Mouse (Mus musculus) gastrocnemius, postnatal 4 days (tissue): ENCODE measurements around the gene Maml2. TPM values are rescaled to one million over a fixed set of nuclear protein-coding genes. Genes with fewer than 3 reads are reported as not detected.

ENCODE experiments used
- DNase-seq, 2 experiments: peaks; one replicate each; pipeline ENCODE4 v3.0.0; 2021 to 2022; ENCODE audit warnings: low spot score in 2 of 2, mixed read lengths in 2 of 2
- long read RNA-seq, 2 experiments: library from polyadenylated mRNA; stranded (forward); transcript quantifications; one replicate each; pipeline ENCODE4 v2.0.0; 2021
- total RNA-seq, 2 experiments: library from RNA; stranded (reverse); gene quantifications; 2 replicates each; pipeline ENCODE4 v1.2.3; 2021

The Maml2 gene
- total RNA-seq: 1 to 10 TPM; 8.2 to 8.7 TPM
- long read RNA-seq, experiment 1, partial matches to known transcripts: 0 of 2 reads
- long read RNA-seq, experiment 1, other reads (novel, unspliced or antisense): 1 of 2 reads
- long read RNA-seq, experiment 2, partial matches to known transcripts: 0 of 1 reads
- long read RNA-seq, experiment 2, other reads (novel, unspliced or antisense): 0 of 1 reads

DNA sequence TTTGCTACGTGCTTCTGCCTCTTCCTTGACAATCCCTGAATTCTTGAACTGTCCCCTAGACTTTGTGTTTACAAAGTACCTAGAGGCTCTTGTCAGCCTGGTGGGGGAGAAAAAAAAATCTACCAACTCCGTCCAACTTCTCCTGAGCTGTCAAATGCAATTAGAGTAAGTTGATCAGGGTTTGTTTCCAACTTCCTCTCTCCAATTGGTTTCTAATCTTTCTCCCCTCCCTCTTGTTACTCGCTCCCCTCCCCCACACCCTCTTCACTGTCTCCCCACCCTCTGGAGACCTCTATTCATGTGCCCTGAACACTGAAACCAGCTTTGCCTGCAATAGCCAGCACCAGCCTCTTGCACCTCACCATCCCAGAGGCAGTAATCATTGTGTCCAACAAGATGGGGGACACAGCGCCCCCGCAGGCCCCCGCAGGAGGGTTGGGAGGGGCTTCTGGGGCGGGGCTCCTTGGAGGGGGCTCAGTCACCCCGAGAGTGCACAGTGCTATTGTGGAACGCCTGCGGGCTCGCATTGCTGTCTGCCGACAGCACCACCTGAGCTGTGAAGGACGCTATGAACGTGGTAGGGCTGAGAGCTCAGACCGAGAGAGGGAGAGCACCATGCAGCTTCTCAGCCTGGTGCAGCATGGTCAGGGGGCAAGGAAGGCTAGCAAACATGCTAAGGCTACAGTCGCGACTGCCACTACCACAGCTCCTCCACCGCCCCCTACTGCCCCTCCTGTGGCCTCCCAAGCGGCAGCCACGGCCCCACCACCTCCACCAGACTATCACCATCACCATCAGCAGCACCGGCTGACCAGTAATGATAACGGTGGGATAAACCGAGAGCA lies at the start of gene Maml2:
TSS of gene Maml2 (plus strand) at position 290 of the 845 bp plus-strand sequence.
- peak; percentile 35 to 56 for DNase-seq

DNA sequence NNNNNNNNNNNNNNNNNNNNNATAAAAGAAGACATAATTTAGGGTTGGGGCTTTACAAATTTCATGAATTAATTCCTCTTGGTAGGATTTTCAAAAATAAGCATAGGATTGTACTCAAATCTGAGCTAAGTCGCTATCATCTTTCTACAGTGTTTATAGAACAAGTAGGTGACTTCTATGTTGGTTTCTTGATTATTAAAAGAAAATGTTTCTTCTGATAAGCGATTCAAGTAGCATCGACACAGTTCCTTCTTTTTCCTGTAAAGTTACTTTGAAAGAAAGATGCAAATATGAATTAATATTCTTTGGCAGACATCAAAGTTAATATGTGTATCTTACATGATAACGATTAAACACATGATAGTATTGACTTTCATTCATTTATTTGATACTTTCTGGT lies 49.7 kb upstream of the Maml2 start:
- no peak for DNase-seq

DNA sequence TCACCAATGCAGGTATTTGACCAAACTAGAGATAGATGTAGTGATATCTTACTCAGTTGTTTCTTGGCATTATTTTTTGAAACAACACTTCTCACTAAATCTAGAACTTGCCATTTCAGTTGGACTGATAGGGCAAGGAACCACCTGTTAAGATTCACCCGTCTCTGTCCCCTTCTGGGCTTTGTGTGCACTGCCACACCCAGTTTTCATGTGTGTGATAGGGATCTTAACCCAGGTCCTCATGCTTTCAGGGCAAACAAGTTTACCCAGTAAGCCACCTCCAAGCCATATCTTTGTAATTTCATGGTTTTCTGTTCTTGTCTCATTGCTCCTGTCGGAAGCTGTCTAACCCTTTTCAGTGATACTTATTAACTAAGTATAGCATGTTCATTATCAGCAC lies 46.5 kb upstream of the Maml2 start:
- DNase-seq: no peak

DNA sequence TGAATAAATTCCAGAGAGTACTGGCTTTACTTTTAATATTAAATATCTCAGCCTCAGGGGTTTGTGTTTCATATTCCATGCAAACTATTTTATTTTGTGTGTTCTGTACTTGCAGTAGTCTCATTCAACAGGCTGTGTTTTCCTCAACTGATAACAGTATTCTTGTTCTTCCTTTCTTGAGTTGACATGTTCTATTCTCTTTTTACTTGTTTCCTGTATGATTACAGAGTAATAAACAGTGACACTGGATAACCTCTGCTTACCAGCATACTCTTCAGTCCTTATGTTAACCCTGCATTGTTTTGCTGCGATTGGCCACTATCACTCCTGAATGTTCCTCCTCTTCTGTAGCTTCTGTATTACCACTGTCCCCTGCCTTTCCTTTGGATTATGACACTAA lies 41.0 kb upstream of the Maml2 start:
- DNase-seq: no peak

DNA sequence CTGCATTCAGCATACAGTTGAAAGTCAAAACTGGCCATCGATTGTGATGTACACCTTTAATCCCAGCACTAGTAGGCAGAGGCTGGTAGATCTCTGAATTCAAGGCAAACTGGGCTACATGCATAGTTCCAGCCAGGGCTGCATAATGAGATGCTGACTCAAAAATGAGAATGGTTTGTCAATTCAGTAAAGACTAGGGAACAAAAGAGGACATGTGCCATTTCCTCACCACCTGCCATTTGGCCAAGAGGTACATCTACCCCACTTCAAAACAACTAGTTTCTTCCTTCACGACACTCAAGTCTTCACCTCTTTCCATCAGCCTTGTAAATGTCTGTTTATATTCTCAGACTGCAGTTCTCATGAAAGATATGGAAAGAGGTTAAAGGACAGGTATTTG lies 39.6 kb upstream of the Maml2 start:
- DNase-seq: no peak

DNA sequence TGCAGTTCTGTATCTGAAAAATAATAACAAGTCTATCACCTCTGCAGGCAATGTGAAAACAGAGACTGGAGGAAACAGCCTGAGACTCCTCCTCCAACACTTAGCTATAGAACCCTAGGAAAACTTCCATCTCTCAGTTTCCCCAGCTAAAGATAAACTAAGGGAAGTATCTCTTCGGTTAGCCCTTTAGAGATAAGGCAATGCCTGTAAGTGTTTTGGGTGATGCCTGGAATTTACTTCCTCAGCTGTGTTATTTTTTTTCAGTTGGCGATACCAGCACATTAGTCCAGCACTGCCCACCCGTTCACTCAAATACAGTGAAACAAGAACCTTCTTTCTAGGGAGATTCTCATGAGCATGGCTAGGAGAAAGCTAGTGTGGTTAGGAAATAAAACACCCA lies 36.8 kb upstream of the Maml2 start:
- no peak for DNase-seq

DNA sequence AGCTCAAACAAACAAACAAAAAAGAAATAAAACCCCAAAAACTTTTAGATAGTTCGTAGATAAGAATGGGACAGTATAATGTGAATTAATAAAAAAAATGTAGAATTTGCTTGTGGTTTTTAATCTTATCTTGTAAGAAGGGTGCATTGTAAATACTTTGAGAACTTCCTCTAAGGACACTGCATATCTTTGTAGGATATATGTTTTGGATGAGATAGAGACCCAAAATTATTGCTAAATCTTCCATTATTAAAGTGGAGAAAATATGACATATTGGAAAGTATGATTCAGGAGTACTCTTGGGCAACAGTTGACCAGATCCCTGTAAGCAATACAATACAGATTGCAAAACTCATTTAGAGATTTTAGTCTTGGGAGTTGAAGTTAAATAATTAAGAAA lies 24.5 kb upstream of the Maml2 start:
- no peak for DNase-seq

DNA sequence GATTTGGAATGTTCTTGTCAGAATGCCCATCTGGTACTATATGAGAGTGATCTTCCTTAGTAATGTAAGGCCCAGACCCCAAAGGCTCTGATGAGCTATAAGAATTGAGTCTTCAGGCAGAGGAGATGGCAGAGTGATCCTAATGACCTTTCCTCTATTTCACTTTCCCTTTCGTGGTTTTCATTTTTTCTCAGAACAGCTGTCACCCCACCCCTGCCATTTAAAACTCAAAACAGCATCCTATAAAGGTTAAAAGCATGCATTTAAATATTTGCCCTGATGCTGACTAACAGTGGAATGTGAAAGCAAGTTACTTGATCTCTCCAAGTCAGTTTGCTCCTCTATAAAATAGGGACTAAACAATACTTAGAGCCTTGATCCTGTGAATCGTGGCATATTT lies 10.3 kb upstream of the Maml2 start:
- no peak for DNase-seq

DNA sequence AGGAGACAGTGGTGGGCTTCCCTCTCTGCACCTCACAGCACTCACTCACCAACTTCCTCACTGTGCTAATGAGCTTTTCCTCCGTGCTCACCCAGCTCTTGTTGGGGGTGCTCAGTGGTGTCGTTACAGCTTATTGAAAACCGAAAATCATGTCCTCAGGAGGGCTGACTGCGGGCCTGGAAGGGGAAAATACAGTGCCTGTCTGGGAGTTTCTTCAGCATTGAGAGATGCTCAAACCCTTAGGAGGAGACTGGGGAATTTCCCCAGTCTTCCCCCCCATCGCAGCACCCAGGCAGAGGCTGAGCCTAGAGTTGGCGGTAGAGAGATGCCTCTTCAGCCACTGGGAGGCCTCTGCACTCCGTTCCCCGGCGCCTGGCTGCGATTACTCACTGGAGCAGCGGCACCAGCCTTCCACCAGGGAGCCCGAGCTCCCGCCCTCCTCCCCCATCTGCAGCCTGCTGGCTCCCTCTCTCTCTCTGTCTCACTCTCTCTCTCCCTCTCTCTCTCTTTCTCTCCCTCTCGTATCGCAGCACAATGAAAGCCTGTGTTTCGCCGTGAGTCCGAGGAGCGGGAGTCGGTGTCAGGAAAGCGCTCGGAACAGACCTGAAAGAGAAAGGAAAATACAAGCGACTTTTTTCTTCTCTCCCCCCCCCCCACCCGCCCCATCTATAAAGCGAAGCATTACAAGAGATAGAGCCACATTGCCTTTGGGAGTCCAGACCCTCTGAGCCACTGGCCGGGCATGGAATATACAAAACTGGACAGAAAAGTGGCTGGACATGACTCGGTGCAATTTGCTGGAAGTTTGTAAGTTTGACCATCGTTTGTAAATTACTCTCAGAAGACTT lies 1.3 kb upstream of the Maml2 start:
- DNase-seq: peak; percentile 75 to 89

DNA sequence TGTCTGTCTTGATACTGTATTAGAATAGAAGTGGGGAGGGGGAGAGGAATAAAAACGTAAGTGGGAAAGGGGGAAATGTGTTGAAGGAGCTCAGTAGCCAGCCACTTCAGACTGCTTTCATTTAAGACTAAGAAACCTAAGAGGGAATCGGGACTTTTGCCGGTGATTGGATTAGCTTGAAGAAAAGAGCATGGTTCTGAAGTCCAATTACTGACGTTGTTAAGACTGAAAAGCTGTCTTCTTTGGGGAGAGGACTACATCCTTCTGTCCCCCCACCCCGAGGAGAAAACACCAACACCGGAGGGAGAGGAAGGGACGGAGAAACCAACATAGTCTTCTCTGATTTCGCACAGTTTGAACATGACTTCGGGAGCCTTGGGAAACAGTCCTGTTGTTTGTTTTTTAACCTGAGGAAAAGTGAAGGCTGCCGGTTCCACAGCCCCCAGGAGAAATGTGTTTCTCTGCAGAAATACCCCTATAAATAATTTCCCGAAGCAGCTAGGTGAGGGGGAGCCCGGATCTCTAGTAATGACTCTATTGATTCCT lies 562 bp upstream of the Maml2 start:
- DNase-seq: no peak

DNA sequence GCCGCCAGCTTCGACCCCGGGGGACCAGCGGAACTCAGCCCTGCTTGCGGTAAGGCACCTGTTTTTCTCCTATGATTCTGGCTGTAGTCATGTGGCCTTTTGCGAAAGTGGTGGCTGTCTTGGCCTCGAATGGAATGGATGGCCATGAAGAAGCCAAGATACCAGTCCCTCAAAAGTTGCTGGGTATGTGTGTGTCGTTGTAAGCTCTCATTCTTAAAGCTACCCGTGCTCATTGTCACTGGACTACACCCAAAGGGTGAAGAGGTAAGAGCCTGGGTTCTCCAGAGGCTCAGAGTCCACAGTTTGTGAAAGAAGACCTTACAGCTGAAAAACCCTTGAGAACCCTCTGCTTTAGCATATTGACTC lies 739 bp downstream of the Maml2 start:
- no peak for DNase-seq

DNA sequence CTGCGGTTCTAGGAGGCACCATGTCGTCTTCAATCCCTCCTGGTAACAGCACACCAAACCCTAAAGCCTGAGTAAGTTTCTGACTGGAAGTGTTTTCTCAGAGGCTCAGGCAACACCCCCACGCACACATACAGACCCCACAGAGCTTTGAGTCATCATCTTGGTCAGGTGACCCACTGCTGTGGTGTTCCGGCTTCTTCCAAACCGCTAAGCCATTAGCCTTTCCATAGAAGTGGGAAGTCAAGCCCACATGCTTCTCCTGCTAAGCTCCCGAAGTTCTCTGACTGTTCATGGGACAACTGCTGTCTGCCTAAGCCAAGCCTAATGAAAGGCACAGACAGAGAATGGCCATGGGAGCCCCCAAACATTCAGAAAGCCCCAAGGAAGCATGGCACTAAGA lies 1.4 kb downstream of the Maml2 start:
- no peak for DNase-seq

DNA sequence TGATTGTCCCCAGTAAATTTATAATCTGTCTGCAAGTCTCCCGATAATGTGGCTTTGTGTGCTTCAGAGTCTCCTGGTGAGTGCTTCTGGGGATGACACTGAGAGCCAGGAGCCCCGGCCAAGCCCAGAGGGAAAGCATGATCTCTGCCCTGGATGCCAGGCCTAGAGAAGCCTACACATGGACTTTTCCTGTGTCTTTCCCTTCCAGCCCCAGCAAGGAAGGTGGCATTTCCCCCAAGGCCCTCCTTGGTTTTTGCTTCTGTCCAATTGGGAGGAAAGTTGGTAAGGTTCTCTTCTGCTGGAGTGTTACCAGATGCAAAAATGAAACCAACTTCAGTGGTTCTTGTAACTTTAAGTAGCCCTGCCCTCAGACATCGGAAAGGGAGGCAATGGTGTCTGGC lies 2.3 kb downstream of the Maml2 start:
- DNase-seq: no peak

DNA sequence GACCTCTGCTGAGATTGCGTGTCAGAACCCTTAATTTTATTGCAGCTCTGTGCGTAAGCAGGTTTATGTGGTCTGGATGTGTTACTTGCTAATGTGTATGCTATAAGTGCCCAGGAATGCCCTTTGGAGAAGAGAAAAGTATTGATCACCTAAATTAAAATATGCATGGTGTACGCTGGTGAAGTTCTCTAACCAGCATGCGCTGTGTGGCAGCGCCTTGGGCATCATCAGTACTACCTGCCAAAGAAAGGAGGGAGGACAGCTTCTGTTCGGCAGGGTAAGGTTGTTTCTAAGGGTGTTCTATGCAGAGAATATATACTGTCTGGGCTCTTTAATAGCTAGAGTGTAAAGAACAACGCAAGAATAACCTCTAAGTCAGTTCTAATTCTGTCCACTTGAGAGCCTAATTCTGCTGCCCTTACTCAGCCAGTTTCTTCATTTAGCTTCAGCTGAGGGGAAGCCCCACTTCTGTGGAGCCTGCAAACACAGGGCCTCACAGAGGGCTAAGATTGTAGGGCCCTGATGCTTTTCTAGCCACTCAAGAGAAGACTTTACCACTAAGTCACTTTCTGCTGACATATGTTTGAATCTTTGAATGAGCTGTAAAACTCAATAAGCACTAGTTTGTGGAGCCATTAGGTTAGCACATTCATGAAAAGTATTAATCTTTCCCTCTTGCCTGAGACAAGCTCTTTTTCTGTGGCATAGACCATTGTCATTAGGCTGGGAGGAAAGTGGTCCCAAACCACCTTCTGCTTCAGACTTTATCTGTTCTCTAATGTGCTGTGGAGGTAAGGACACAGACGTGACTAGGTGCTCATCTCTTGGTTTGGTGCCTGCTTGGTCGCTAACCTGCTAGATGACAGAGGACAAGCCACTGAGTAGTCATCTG lies 3.4 kb downstream of the Maml2 start:
- DNase-seq: no peak

DNA sequence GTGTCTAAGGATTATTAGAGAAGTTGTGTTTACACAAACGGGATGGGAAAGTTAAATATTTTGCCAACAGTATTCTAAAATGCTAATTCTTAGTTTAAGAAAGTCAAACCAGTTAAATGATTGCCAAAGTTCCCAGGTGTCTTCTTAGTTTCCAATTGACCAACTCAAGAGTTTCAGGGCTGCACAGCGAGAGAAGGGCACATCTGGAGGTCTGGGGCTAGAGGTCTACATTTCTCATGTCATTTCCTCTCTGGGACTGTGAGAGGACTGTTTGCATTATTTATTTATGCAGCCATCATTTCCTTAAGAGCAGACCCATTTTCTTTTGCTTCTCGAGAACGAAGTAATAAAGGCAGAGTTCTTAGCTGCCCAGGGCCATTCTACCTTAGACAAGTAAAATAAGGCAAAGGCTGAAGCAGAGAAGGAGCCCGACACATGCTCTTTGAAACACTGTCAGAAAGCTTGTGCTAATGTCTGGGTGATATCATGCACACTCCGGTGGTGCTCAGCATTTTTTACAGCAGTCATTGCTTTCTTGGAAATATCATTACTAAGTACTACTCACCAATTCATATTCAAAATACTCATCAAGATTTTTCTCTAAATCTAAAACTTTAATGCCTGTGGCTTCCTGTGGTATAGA lies 4.5 kb downstream of the Maml2 start:
- DNase-seq: no peak

DNA sequence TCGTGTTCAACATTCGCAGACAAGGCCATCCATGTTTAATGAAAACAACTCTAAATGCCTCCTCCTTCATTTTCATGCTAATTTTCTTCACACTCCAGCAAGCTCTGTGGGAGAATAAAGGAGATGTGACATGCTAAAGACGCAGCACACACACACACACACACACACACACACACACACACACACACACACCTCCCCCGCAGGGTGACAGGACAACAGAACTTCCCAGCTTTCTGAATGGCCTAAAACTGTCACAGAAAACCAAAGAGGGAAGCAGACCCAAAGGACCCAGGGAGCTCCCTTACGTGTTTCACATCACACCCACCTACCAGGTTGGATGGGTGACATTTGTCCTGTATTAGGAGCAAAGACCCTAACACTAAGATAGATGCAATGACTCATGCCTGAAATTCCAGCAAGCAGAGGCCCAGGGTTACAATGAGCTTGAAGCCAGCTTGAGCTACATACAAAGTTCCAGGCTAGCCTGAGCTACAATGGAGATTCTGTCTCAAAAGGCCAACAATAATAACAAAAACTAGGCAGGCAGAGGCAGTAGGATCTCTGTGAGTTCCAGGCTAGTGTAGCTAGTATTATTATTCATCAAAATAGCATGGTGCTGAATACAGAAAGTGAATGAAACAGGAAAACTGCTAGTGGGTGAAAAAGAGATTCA lies 5.5 kb downstream of the Maml2 start:
- DNase-seq: no peak

DNA sequence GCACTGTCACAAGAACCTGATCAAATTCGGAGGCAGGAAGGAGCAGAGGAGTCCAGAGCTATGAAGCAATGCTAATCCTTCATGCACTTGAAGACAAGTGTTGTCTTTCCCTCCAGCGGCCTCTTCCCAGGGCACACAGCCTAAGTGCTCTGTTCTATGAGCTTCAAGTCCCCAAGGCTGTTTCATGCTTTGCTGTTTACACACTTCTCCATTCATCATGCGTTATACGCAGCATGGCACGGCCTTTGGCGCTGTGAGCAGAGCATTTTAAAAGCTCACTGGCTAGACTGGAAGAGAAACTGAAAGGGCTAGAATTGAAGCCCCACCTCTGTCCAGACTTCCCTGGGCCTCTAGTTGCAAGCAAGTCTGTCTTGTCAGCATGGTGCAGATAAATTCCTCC lies 6.2 kb downstream of the Maml2 start:
- no peak for DNase-seq

DNA sequence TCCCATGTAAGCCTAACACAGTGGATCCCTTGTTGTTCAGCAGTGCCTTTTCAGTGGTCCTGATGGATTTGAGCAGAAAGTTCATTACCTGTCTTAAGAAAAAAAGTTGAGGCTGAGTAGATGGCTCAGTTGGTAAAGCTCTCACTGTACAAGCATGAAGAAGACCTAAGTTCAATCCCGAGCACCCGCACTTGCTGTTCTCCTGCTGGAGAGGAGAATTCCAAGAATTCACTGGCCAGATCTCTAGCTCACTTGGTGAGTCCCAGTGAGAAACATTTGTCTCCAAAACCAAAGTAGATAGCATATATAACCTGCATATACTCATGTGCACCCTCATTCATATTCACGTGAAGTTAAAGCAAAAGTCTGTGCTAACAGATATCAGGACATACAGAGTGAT lies 8.7 kb downstream of the Maml2 start:
- no peak for DNase-seq

DNA sequence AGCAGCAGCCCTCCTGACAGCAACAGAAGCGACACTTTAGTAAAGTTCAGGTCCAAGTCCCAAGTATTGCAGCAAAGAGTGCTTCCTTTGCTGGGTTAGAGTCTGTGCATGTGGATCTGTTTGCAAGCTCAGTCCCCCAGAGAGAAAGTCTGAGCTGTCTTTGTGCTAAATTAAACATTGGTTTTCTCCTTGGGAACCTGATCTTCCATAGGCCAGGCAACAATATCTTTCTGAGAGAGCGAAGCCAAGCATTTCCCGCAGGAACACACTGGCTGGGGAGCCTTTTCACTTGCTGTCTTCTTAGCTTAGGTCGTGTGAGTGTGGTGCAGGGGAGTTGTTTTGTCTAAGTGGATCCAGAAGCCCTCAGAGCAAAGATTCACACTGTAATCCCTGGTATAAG lies 9.5 kb downstream of the Maml2 start:
- DNase-seq: no peak

DNA sequence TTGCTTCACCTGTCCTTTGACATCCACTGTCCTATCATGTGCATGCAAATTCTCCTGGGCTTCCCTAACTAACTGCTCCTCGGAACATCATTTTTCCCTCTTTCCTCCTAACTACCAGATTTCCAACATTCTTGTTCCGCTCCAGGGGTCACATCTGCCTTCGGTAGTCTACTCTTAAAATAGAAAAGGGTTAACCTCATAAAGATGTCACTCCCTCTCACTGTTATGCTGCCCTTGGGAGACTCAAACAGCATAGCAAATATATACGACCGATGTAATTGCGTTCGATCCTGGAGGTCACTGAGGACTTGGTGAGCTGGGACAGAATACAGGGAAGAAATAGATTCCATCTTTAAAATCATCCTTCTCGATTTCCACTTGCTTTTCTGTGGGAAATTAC lies 11.0 kb downstream of the Maml2 start:
- no peak for DNase-seq
